Mouse (Mus musculus) kidney, embryonic 14.5 days (tissue): ENCODE measurements around the gene Rprd1b. TPM values are rescaled to one million over a fixed set of nuclear protein-coding genes. Genes with fewer than 3 reads are reported as not detected.

Source experiments
- ATAC-seq: fragments of 200-750 bp; cut with Nextera tagmentation; 2 replicates; pipeline ENCODE4 v1.8.0; 2017; ENCODE audit warnings: moderate number of reproducible peaks, mild to moderate bottlenecking, moderate TSS enrichment, moderate library complexity; ENCODE audit not compliant: low FRiP score, low TSS enrichment
- H3K27ac ChIP-seq: fragments of 300-500 bp; sonication (generic); 2 replicates; pipeline ENCODE4 v1.5.1; 2014; ENCODE audit warnings: low read depth, mild to moderate bottlenecking, low read length, moderate library complexity, mixed read lengths
- H3K27me3 ChIP-seq: fragments of 300-500 bp; sonication (generic); 2 replicates; pipeline ENCODE4 v1.6.1; 2014; ENCODE audit warnings: mild to moderate bottlenecking, low read length; ENCODE audit not compliant: control insufficient read depth, insufficient read depth
- H3K36me3 ChIP-seq: fragments of 300-500 bp; sonication (generic); 2 replicates; pipeline ENCODE4 v1.6.1; 2014; ENCODE audit warnings: low read length, mixed read lengths; ENCODE audit not compliant: control insufficient read depth, insufficient read depth
- H3K4me1 ChIP-seq: fragments of 300-500 bp; sonication (generic); 2 replicates; pipeline ENCODE4 v1.6.1; 2014; ENCODE audit warnings: low read length, mixed read lengths; ENCODE audit not compliant: control insufficient read depth, insufficient read depth
- H3K4me2 ChIP-seq: fragments of 300-500 bp; sonication (generic); replicated peaks from 2 replicates; pipeline ENCODE4 v1.6.1; 2014; ENCODE audit warnings: low read depth, mild to moderate bottlenecking, low read length
- H3K4me3 ChIP-seq: fragments of 300-500 bp; sonication (generic); 2 replicates; pipeline ENCODE4 v1.5.1; 2014; ENCODE audit warnings: mild to moderate bottlenecking, low read length
- H3K9ac ChIP-seq: fragments of 300-500 bp; sonication (generic); 2 replicates; pipeline ENCODE4 v1.6.1; 2014; ENCODE audit warnings: low read depth, mild to moderate bottlenecking, low read length, moderate library complexity
- H3K9me3 ChIP-seq: fragments of 300-500 bp; sonication (generic); 2 replicates; pipeline ENCODE4 v1.6.1; 2016; ENCODE audit warnings: low read length; ENCODE audit not compliant: control insufficient read depth
- WGBS: fragments of 180-500 bp; shearing (Covaris S2); extraction: QIAGEN DNeasy Blood & Tissue Kit; methylation state at CpG from one replicate; pipeline ENCODE4 v1.1.7; 2014; 5-methylcytosine and 5-hydroxymethylcytosine counted together
- polyA plus RNA-seq: library from polyadenylated mRNA; unstranded; fragments of >200 nt; fragmentation: Nextera tagmentation; extraction: Ambion mirVana; gene quantifications from 2 replicates; pipeline ENCODE4 v1.2.1, GENCODE M21; 2014

The Rprd1b gene
- polyA plus RNA-seq, 1 experiment from 2014 or later, result 53.3 TPM

- 88% methylated on average over 2 of the region's 2 CpGs for WGBS
- Histone ChIP-seq H3K9me3 (no peaks in the 10 kb centered on the region), H3K36me3 (peaks cover 33% of the 10 kb centered on the region), H3K4me2 (no peak overlapping the region), H3K4me1 (peaks cover 8% of the 10 kb centered on the region; the same call in 1 of the 2 replicates), H3K27me3 (no peaks in the 10 kb centered on the region), H3K9ac (no peak overlapping the region), H3K27ac (no peak overlapping the region), H3K4me3 (no peak overlapping the region)
- ATAC-seq, result no peak
These were observed 7.5 kb downstream of the Rprd1b start for GRCm38 (mm10) chr2:158035813-158036212.

GRCm38 (mm10) chr2:158036408-158036807 lies 8.1 kb downstream of the Rprd1b start:
- H3K4me2 ChIP-seq, result no peak overlapping the region
- peaks cover 37% of the 10 kb centered on the region for H3K36me3 ChIP-seq
- H3K9me3 ChIP-seq, result no peaks in the 10 kb centered on the region
- no peaks in the 10 kb centered on the region for H3K27me3 ChIP-seq
- no peak overlapping the region for H3K4me3 ChIP-seq
- peaks cover 2% of the 10 kb centered on the region; the same call in 1 of the 2 replicates for H3K4me1 ChIP-seq
- no peak overlapping the region for H3K27ac ChIP-seq
- WGBS, result 89% methylated on average over 6 of the region's 6 CpGs
- no peak for ATAC-seq
- no peak overlapping the region for H3K9ac ChIP-seq

GRCm38 (mm10) chr2:158036953-158037352 lies 8.7 kb downstream of the Rprd1b start:
- H3K4me1 ChIP-seq, result no peaks in the 10 kb centered on the region
- no peak for ATAC-seq
- H3K4me3 ChIP-seq, result no peak overlapping the region
- peaks cover 42% of the 10 kb centered on the region for H3K36me3 ChIP-seq
- no peak overlapping the region for H3K27ac ChIP-seq
- 67% methylated on average over 7 of the region's 7 CpGs for WGBS
- no peak overlapping the region for H3K4me2 ChIP-seq
- no peaks in the 10 kb centered on the region for H3K27me3 ChIP-seq
- no peak overlapping the region for H3K9ac ChIP-seq
- no peaks in the 10 kb centered on the region for H3K9me3 ChIP-seq

GRCm38 (mm10) chr2:158037571-158037970 lies 9.3 kb downstream of the Rprd1b start:
- Histone ChIP-seq H3K9me3 (no peaks in the 10 kb centered on the region), H3K4me3 (no peak overlapping the region), H3K27me3 (no peaks in the 10 kb centered on the region), H3K27ac (no peak overlapping the region), H3K4me2 (no peak overlapping the region), H3K4me1 (no peaks in the 10 kb centered on the region), H3K9ac (no peak overlapping the region), H3K36me3 (peaks cover 43% of the 10 kb centered on the region)
- ATAC-seq, result no peak
- 94% methylated on average over 1 of the region's 1 CpGs for WGBS

GRCm38 (mm10) chr2:158039662-158040061 lies 11.4 kb downstream of the Rprd1b start:
- H3K4me1 ChIP-seq, result no peaks in the 10 kb centered on the region
- H3K9ac ChIP-seq, result no peak overlapping the region
- H3K4me2 ChIP-seq, result no peak overlapping the region
- no peak for ATAC-seq
- WGBS, result 68% methylated on average over 1 of the region's 1 CpGs
- H3K4me3 ChIP-seq, result no peak overlapping the region
- H3K9me3 ChIP-seq, result no peaks in the 10 kb centered on the region
- H3K36me3 ChIP-seq, result peaks cover 62% of the 10 kb centered on the region
- H3K27ac ChIP-seq, result no peak overlapping the region
- no peaks in the 10 kb centered on the region for H3K27me3 ChIP-seq

- Histone ChIP-seq H3K27me3 (no peaks in the 10 kb centered on the region), H3K9ac (no peak overlapping the region), H3K4me3 (no peak overlapping the region), H3K9me3 (no peaks in the 10 kb centered on the region), H3K4me1 (no peaks in the 10 kb centered on the region), H3K27ac (no peak overlapping the region), H3K4me2 (no peak overlapping the region), H3K36me3 (peaks cover 69% of the 10 kb centered on the region)
- WGBS, result 69% methylated on average over 2 of the region's 2 CpGs
- ATAC-seq, result no peak
These were observed 12.1 kb downstream of the Rprd1b start for GRCm38 (mm10) chr2:158040396-158040795.

GRCm38 (mm10) chr2:158043504-158043903 lies 15.2 kb downstream of the Rprd1b start:
- Histone ChIP-seq H3K27me3 (no peaks in the 10 kb centered on the region), H3K4me3 (no peak overlapping the region), H3K4me1 (no peaks in the 10 kb centered on the region), H3K27ac (no peak overlapping the region), H3K9ac (no peak overlapping the region), H3K36me3 (peaks cover 76% of the 10 kb centered on the region), H3K9me3 (no peaks in the 10 kb centered on the region), H3K4me2 (no peak overlapping the region)
- WGBS, result 79% methylated on average over 8 of the region's 8 CpGs
- no peak for ATAC-seq

- H3K4me2 ChIP-seq, result no peak overlapping the region
- no peak overlapping the region for H3K9ac ChIP-seq
- no peak overlapping the region for H3K4me3 ChIP-seq
- 72% methylated on average over 4 of the region's 4 CpGs for WGBS
- H3K4me1 ChIP-seq, result no peaks in the 10 kb centered on the region
- no peak for ATAC-seq
- H3K36me3 ChIP-seq, result peaks cover 76% of the 10 kb centered on the region
- no peaks in the 10 kb centered on the region for H3K9me3 ChIP-seq
- H3K27me3 ChIP-seq, result no peaks in the 10 kb centered on the region
- H3K27ac ChIP-seq, result no peak overlapping the region
These were observed 17.9 kb downstream of the Rprd1b start for GRCm38 (mm10) chr2:158046186-158046585.

GRCm38 (mm10) chr2:158047903-158048302 lies 19.6 kb downstream of the Rprd1b start:
- Histone ChIP-seq H3K4me3 (no peak overlapping the region), H3K27me3 (no peaks in the 10 kb centered on the region), H3K4me2 (no peak overlapping the region), H3K27ac (no peak overlapping the region), H3K4me1 (no peaks in the 10 kb centered on the region), H3K9me3 (no peaks in the 10 kb centered on the region), H3K36me3 (peaks cover 78% of the 10 kb centered on the region), H3K9ac (no peak overlapping the region)
- ATAC-seq, result no peak
- 76% methylated on average over 3 of the region's 3 CpGs for WGBS
